Mouse (Mus musculus) left cerebral cortex, adult 18-20 months (tissue): ENCODE data around the gene Fam241b. TPM values are rescaled to one million over a fixed set of nuclear protein-coding genes. Genes with fewer than 3 reads are reported as not detected.
"Not testable (repeated sequence)": the region's sequence is repeated elsewhere in the genome, so short reads cannot be mapped to it uniquely, and the experiment has no call there.

Source experiments
- DNase-seq, 2 experiments: peaks; one replicate each; pipeline ENCODE4 v3.0.0; 2021 to 2022; ENCODE audit warnings: low spot score in 2 of 2, mixed read lengths in 1 of 2
- total RNA-seq, 2 experiments: library from RNA; stranded (reverse); gene quantifications; 2 replicates each; pipeline ENCODE4 v1.2.3; 2021

The Fam241b gene
- total RNA-seq, 2 experiments from 2014 or later: 62.3 to 63.9 TPM

- no peak for DNase-seq
Observed at GRCm38 (mm10) chr10:62076248-62077134, 67.2 kb downstream of the Fam241b start.

DNA sequence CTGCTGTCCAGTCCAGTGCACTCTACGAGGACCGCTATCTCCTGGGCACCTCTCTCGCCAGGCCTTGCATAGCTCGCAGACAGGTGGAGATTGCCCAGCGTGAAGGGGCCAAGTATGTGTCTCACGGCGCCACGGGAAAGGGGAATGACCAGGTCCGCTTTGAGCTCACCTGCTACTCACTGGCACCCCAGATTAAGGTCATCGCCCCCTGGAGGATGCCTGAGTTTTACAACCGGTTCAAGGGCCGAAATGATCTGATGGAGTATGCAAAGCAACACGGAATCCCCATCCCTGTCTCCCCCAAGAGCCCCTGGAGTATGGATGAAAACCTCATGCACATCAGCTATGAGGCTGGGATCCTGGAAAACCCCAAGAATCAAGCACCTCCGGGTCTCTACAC lies 72.4 kb downstream of the Fam241b start:
- not testable (repeated sequence) for DNase-seq

GRCm38 (mm10) chr10:62070636-62071035 lies 73.1 kb downstream of the Fam241b start:
- DNase-seq: no peak

GRCm38 (mm10) chr10:62069946-62070345 lies 73.8 kb downstream of the Fam241b start:
- no peak for DNase-seq

GRCm38 (mm10) chr10:62069398-62069797 lies 74.3 kb downstream of the Fam241b start:
- DNase-seq: no peak

GRCm38 (mm10) chr10:62068532-62068931 lies 75.2 kb downstream of the Fam241b start:
- no peak for DNase-seq

GRCm38 (mm10) chr10:62066213-62066612 lies 77.5 kb downstream of the Fam241b start:
- no peak for DNase-seq

DNA sequence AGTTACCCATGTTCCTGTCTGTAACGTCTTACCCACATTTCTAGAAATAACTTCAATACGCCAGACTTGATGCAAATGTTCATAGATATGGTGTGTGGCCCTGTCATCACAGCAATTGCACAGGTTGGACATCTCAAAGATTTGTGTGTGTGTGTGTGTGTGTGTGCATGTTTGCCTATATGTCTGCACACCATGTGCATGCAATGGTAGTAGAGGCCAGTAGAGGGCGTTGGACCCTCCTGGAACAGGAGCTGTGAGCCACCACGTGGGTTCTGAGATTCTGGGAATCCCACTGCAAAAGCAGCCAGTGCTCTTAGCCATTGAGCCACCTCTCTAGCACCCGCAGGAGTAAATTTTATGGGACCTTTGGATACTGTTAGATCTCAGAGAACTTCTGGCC lies 80.9 kb downstream of the Fam241b start:
- no peak for DNase-seq

DNA sequence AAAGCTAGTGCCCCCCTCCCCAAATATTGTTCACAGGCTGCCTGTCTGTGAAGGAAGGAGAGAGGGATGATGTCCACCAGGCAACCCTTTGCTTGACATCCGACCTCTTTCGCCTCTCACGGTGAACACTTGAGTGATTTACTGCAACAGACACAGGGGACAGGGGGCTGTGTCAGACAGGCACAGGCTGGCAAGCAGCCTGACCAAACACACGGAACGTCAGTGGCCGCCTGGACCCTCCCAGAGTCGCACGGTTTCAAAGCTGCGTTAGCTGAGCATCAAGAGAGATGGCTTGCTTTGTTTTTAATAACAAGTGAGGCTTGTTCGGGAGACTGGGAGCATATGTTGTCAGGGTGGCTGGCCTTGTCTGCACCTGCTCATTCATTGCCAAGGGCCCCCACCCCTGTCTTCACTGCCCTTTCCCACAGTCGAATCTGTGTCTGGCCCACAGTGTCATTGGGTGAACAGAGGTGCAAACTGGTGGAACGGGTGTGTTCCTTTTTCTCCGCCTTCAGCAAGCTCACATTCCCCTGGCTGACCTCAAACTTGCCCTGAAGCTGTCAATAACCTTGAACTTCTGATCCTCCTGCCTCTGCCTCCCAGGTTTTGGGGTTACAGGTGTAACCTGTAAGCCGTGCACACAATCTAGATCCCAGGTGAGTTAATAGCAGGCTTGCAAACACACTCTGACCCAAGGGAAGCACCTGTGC lies 82.6 kb downstream of the Fam241b start:
- DNase-seq: no peak

DNA sequence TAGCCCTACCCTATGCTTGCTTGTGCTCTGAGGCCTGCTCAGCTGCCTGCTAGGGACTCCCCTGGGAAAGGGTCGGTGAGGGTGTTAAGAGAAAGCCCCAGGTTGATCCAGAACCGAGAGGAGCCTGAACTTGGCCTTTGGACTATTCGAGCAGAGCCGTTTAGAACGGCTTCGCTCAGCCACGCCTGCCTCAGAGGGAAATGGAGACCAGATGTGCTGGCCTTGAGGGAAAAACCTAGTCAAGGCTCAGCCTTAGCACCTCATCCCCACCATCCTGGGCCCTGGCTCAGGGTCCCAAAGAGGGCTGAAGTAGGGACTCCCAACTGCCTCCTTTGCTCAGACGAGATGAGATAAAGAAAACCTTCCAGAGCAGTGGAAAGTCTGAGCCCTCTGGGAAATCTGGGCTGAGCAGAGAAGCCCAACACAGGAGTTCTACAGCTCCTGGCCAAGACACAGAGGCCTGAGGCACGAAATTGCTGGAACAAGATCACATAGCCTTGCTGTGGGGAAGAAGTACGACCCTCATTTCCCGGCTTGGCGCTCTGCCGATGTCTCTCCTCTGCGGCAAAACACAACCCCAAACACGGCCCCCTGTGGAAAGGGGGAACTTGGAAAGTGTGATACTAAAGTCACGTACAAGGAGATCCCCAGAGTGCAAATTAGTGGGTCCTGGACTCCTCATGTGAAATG lies 83.4 kb downstream of the Fam241b start:
- no peak for DNase-seq

DNA sequence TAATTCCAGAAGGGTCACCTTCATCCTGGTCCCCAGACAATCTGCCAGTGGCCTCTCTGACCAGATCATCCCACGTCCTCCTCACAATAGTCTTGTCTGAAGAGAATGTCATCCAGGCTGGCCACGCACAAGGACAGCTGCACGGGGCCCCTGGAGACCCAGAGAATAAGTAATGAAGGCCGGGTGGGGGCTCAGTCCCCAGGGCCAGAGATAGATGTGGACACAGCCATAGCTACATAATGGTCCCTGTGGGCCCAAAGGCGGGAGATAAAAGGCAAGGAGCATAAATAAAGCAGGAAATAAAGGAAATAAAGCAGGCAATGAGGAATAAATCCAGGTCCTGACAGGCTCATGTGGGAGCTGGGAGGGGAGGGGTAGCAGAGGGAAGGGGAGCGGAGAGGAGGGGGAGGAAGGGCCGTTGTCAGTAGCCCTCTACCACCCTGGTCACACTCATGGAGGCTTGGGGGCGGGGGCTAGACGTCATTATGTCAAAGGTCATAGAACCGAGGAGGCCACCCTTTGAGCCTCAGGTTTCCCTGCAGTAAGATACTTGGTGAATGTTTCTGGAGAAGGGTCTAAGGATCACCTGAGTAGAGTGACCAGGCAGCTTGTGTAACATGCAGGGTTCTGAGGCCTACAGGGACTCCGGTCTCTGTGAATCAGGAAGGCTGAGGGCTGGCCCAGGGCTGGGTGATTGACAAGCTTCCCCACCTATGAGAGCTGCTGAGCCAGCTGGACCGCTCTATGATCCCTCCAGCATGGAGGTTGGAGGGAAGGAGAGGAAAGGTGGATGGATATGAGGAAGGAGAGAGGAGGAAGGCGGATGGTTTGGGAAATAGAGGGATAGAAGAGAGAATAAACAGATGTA lies 85.0 kb downstream of the Fam241b start:
- DNase-seq: no peak

Other genes starting within 250 kb of the Fam241b start
- gene Col13a1, start 164.8 kb downstream of the Fam241b start, total RNA-seq: 1 to 10 TPM; 2.1 to 2.2 TPM
- under 1 TPM in 1 of 2 experiments, not detected in 1; 0.26 TPM for gene Neurog3, start 10.8 kb downstream of the Fam241b start, total RNA-seq
- gene Tspan15, start 87.3 kb upstream of the Fam241b start, total RNA-seq: 1 to 10 TPM; 8.3 to 9.0 TPM
- under 1 TPM; 0.23 to 0.30 TPM for gene Tacr2, start 108.5 kb upstream of the Fam241b start, total RNA-seq
- 100 to 1,000 TPM; 311 to 318 TPM for gene Hk1, start 236.0 kb upstream of the Fam241b start, total RNA-seq